Mouse (Mus musculus) fat pad, adult 2 months (tissue): Measurements from ENCODE around the gene Olfr467.
A peak's percentile ranks its signal among the peaks of the same experiment; 100 is the strongest.
"Not testable (repeated sequence)": the region's sequence is repeated elsewhere in the genome, so short reads cannot be mapped to it uniquely, and the experiment has no call there.

ENCODE experiments used
- DNase-seq: peaks from one replicate; pipeline ENCODE4 v3.0.0-alpha.2; 2011; ENCODE audit warnings: low read depth, low spot score; ENCODE audit errors: extremely low read depth

The Olfr467 gene

DNA sequence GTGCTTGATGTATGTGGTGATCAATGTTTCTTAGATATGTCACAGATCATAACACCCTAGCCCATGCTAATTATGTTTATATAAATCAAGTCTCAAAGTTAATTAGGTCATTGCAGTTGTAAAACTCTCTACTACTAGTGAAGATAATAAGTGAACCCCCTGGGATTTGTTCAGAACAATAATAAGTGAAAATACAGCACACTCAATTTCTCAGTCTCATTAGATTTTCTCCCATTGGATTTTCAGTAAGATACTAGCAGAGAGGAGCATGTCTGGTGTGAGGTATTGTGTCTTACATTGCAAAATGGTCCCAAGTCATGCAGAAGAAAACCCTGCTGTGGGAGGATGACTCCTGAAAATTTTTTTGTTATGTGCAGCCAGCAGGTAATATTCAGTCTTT, at the start of gene Olfr467:
Olfr467 (plus strand) TSS at position 301 of the 400 bp plus-strand sequence.
- DNase-seq = no peak

GRCm38 (mm10) chr7:107770812-107771211, 41.3 kb upstream of the Olfr467 start:
- DNase-seq = no peak

- no peak for DNase-seq
Measured at GRCm38 (mm10) chr7:107778216-107778615, 33.8 kb upstream of the Olfr467 start.

GRCm38 (mm10) chr7:107779611-107780010, 32.5 kb upstream of the Olfr467 start:
- no peak for DNase-seq

- peak; percentile 1 for DNase-seq
Measured at GRCm38 (mm10) chr7:107787977-107788620, 24.0 kb upstream of the Olfr467 start.

DNA sequence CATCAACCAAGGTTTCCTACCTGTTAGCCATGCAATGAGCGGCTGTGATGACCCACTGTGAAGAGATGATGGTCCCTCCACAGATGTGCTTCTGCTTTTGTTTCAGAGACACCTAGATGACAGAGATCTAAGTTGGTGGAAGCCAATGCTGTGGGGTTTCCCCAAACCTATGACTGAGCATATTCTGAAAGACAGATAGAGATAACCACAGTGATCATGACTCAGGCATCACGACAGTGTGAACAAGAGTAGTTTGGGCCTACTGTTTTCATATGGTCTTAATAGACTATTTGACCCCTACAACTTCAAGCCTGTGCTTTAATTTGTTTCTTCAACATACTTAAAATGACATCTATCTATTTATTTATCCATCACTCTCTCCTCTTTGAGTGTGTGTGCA, 15.6 kb upstream of the Olfr467 start:
- no peak for DNase-seq

DNA sequence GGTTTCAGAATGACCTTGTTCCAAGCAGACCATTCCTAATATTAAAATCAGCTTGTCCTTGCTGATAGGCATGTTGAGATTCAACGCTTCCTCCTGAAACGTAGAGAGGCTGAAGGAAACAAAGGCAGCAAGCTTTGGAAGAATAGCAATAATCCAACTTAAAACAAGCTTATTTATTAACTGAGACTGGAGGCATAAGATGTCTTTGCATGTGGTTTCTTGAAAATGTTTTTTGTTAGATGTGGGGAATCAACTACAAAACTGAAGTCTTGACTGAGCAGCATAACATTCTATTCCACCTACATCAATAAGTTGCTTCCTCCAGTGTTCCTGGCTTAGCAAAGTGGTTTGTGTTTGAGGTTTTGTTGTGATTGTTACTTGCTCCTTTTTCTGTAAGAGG, 11.0 kb upstream of the Olfr467 start, which contains the start of gene Ovch2:
Ovch2 (minus strand) TSS at position 101 of the 400 bp plus-strand sequence.
- no peak for DNase-seq

- DNase-seq = no peak
Measured at GRCm38 (mm10) chr7:107802138-107802537, 9.9 kb upstream of the Olfr467 start.

- no peak for DNase-seq
Measured at GRCm38 (mm10) chr7:107819442-107819841, 7.4 kb downstream of the Olfr467 start.

- not testable (repeated sequence) for DNase-seq
Measured at GRCm38 (mm10) chr7:107823867-107824266, 11.8 kb downstream of the Olfr467 start.

DNA sequence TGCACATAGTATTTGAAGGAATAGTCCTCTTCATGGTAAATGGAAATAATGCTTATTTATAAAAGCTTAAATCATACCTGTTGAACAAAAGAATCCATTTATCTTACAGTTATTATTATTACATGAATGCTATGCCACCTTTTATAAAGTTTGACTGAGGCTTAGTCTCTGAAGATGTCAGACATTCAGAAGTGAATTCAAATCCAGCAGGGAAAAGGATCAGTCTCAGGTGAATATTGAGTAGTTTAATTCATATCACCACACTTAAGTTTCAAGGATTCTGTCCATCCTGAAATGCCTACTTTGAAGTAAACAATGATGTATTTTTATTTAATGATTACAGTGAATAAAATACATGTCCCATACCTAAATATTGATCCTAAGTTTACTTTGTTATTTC, 13.4 kb downstream of the Olfr467 start, which contains the start of gene Olfr469:
Olfr469 (minus strand) TSS at position 101 of the 400 bp plus-strand sequence.
- not testable (repeated sequence) for DNase-seq

- DNase-seq = no peak
Measured at GRCm38 (mm10) chr7:107841719-107842118, 29.7 kb downstream of the Olfr467 start.

- not testable (repeated sequence) for DNase-seq
Measured at GRCm38 (mm10) chr7:107847390-107847789, 35.3 kb downstream of the Olfr467 start, which contains the start of gene Olfr470. Olfr470 (minus strand) TSS chr7:107847490.
